Mouse (Mus musculus): ENCODE measurements around the gene Eci1. TPM values are rescaled to one million over a fixed set of nuclear protein-coding genes. Genes with fewer than 3 reads are reported as not detected.
"Not testable (repeated sequence)": the region's sequence is repeated elsewhere in the genome, so short reads cannot be mapped to it uniquely, and the experiment has no call there.

Eci1 gene
- polyA plus RNA-seq, 1 experiment from 2014 or later = 81.2 TPM

DNA sequence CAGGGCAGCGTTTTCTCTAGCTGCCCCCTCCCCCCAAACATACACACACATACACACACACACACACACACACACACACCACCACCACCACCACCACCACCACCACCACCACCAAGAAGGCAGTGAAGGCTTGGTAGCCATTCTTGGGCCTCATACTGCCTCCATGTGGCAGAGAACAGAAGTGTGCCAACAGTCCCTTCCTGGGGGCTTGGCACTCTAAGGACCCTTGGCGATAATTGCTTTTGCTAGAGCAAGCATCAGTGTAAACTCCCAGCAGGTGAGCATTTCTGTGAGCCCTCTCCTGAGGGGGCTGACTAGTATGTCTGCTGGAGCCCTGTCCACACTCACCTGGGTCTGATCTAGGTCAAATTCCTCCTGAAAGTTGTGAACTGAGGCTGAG is 14.7 kb downstream of the Eci1 start:
- no peak overlapping the region for H3K4me3 ChIP-seq (replicated peaks)
- H3K27me3 ChIP-seq = no peaks in the 10 kb centered on the region
- no peak overlapping the region for H3K9ac ChIP-seq
- H3K4me1 ChIP-seq (replicated peaks) = no peaks in the 10 kb centered on the region
- no peak overlapping the region for H3K4me2 ChIP-seq
- 66% methylated on average over 2 of the region's 2 CpGs for WGBS (ENCODE audit: insufficient replicate concordance)
- no peak overlapping the region for H3K27ac ChIP-seq (replicated peaks)
- no peak for ATAC-seq (ENCODE audit: insufficient read depth)
- H3K36me3 ChIP-seq (replicated peaks) = peaks cover 82% of the 10 kb centered on the region
- H3K9me3 ChIP-seq (replicated peaks) = no peaks in the 10 kb centered on the region

DNA sequence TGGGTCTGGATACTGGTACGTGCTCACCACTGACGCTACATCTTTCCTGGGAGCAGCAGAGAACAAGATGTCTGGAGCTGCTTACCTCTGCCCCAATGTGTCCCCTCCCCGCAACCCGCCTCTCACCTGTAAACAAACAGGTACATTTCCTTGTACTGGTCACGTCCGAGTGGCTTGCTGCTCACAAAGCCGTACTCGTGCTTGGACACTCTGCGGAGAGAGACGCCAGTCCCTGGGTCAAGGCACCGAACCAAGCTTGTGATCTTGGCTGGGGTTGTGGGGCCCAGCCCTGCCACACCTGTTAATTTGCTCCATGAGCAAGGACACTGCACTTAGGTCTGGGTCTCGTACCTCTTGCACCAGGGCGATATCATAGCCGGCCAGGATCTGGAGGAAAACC is 15.7 kb downstream of the Eci1 start:
- no peak overlapping the region for H3K9ac ChIP-seq
- peaks cover 84% of the 10 kb centered on the region for H3K36me3 ChIP-seq (replicated peaks)

DNA sequence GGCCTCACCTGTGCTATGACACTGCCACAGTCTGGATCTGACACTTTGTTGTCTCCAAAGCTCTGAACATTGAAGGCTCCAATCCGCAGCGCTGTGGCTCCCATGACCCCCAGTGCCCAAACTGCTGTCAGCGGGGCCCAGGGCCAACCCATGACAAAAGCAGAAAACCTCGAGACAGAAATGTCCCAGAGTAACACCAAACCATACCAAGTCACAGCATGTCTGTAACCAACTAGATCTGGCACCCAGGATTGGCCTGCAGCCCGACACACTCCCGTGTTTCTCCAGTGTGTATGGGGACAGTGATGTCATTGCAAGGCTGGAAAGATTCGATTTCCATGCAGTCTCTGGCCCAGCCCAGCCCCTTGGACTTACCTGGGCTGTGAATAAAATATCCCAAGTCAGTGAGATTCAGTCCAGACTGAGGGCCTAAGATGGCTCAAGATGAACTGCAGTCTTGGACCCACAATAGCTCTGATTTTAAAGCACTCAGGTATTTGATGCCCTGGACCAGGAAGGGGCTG is 16.3 kb downstream of the Eci1 start, which contains the start of gene Dnase1l2:
Dnase1l2 (minus strand) TSS at position 474 of the 524 bp plus-strand sequence.
- ATAC-seq (ENCODE audit: insufficient read depth) = no peak
- Histone ChIP-seq H3K9me3 (replicated peaks) (no peaks in the 10 kb centered on the region), H3K27ac (replicated peaks) (no peak within 1 kb of the TSS), H3K4me3 (replicated peaks) (no peak within 1 kb of the TSS), H3K4me1 (replicated peaks) (no peaks in the 10 kb centered on the region), H3K36me3 (replicated peaks) (peaks cover 84% of the 10 kb centered on the region), H3K9ac (no peak within 1 kb of the TSS), H3K4me2 (no peak within 1 kb of the TSS), H3K27me3 (no peaks in the 10 kb centered on the region)
- 77% methylated on average over 7 of the region's 7 CpGs for WGBS (ENCODE audit: insufficient replicate concordance)

More for the DNA sequence above, 15.7 kb downstream of the Eci1 start:
- Histone ChIP-seq H3K27ac (replicated peaks) (no peak overlapping the region), H3K4me1 (replicated peaks) (no peaks in the 10 kb centered on the region), H3K9me3 (replicated peaks) (no peaks in the 10 kb centered on the region), H3K4me2 (no peak overlapping the region), H3K27me3 (no peaks in the 10 kb centered on the region), H3K4me3 (replicated peaks) (no peak overlapping the region)
- ATAC-seq (ENCODE audit: insufficient read depth) = no peak
- WGBS (ENCODE audit: insufficient replicate concordance) = 82% methylated on average over 14 of the region's 14 CpGs

- WGBS (ENCODE audit: insufficient replicate concordance) = 78% methylated on average over 4 of the region's 4 CpGs
- Histone ChIP-seq H3K9ac (no peak overlapping the region), H3K27me3 (no peaks in the 10 kb centered on the region), H3K4me1 (replicated peaks) (no peaks in the 10 kb centered on the region), H3K9me3 (replicated peaks) (no peaks in the 10 kb centered on the region), H3K4me2 (no peak overlapping the region), H3K27ac (replicated peaks) (no peak overlapping the region), H3K4me3 (replicated peaks) (no peak overlapping the region), H3K36me3 (replicated peaks) (peaks cover 84% of the 10 kb centered on the region)
- no peak for ATAC-seq (ENCODE audit: insufficient read depth)
Observed at GRCm38 (mm10) chr17:24443409-24443808, 17.0 kb downstream of the Eci1 start.

DNA sequence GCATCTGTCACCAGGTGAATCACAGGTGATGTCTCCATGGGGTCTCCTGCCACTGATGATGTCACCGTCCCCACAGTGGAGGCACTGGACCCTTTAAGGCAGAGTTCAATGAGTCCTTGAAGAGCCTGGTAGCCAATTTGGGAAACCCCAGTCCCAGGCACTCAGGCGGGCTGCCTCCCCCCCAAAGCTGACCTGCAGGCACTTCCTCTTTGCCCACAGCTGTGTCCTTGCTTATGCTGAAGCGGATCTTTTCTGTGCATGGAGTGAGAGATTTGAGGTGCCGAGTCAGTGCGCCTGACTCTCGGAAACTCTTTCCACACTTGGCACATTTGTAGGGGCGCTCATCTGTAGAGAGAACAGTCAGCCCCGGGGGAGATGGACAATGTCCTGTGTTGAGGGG is 20.1 kb downstream of the Eci1 start:
- WGBS (ENCODE audit: insufficient replicate concordance) = 78% methylated on average over 8 of the region's 8 CpGs
- no peak for ATAC-seq (ENCODE audit: insufficient read depth)
- Histone ChIP-seq H3K4me1 (replicated peaks) (no peaks in the 10 kb centered on the region), H3K9ac (no peak overlapping the region), H3K36me3 (replicated peaks) (peaks cover 87% of the 10 kb centered on the region), H3K4me3 (replicated peaks) (no peak overlapping the region), H3K4me2 (no peak overlapping the region), H3K27ac (replicated peaks) (no peak overlapping the region), H3K27me3 (no peaks in the 10 kb centered on the region), H3K9me3 (replicated peaks) (no peaks in the 10 kb centered on the region)

DNA sequence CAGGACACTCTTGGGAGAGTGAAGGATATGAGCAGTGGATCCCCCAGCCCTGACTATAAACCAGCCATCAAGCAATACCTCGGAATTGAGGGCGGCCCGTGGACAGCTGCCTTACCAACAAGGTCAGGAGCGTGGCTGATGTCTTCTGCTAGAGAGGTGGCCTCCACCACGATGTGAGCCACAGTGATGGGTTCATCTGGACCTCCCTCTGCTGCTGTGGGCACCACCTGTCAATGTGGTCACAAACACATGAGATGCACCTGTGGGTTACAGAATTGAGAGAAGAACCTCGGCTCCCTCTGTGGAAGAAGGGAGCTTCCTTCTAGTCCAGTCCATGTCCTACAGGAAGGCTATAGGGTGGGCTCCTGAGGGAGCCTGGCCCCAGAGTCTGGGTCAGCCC is 23.1 kb downstream of the Eci1 start:
- H3K27ac ChIP-seq (replicated peaks) = no peak overlapping the region
- H3K27me3 ChIP-seq = no peaks in the 10 kb centered on the region
- peaks cover 17% of the 10 kb centered on the region for H3K4me1 ChIP-seq (replicated peaks)
- no peaks in the 10 kb centered on the region for H3K9me3 ChIP-seq (replicated peaks)
- H3K36me3 ChIP-seq (replicated peaks) = peaks cover 71% of the 10 kb centered on the region
- no peak for ATAC-seq (ENCODE audit: insufficient read depth)
- H3K4me3 ChIP-seq (replicated peaks) = no peak overlapping the region
- no peak overlapping the region for H3K9ac ChIP-seq
- WGBS (ENCODE audit: insufficient replicate concordance) = 74% methylated on average over 6 of the region's 6 CpGs
- H3K4me2 ChIP-seq = no peak overlapping the region

DNA sequence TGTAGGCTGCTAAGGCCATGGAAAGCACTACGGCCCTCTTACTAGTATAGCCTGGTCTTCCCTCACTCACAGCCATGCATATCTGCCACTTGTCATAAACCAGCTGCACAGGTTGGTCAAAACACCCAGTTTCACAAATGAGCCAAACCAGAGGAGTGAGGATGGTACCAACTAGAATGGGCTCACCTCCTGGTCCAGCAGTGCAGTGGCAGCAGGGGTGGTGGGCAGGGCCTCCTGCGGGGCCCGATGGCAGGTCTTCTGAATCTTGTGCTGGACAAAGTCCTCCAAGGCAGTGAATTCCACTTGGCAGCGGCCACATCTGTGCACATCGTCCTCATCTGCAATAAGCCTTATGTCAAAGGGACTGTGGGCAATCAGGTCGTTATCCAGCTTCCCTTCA is 24.8 kb downstream of the Eci1 start:
- Histone ChIP-seq H3K9ac (no peak overlapping the region), H3K4me1 (replicated peaks) (peaks cover 26% of the 10 kb centered on the region), H3K4me3 (replicated peaks) (no peak overlapping the region), H3K36me3 (replicated peaks) (peaks cover 54% of the 10 kb centered on the region), H3K27me3 (no peaks in the 10 kb centered on the region), H3K27ac (replicated peaks) (no peak overlapping the region), H3K4me2 (no peak overlapping the region), H3K9me3 (replicated peaks) (no peaks in the 10 kb centered on the region)
- WGBS (ENCODE audit: insufficient replicate concordance) = 83% methylated on average over 6 of the region's 6 CpGs
- no peak for ATAC-seq (ENCODE audit: insufficient read depth)

- H3K9ac ChIP-seq = 0 out of 2 replicates have a peak overlapping the region, but pooled peaks have one; percentile 93
Observed at GRCm38 (mm10) chr17:24453372-24453771, 26.9 kb downstream of the Eci1 start.

DNA sequence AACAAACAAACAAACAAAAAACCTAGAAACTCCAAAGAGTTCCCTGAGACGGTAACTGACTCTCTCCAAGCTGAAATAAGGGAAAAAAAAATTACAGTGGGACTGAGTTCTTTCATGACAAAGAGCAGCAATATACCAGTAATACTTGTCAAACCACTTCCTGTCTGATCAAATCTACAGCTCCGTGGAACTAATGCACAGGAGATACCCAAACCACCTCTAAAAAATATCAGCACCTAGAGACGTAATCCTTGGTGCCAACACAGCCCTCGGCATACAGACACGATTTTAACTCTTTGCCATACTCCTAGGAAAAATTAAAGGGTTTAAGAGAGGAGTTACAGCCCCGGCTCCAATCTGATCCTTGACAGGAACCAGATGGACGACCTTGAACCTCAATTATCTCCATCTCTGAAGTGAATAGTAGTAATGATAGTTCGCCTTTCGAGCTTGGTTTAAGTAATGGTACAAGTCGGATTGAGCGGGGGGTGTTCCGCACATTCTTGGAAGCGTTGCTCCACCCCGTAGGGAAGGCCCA is 27.8 kb downstream of the Eci1 start:
- Histone ChIP-seq H3K4me2 (peak overlapping the region; percentile 90), H3K4me1 (replicated peaks) (peaks cover 29% of the 10 kb centered on the region), H3K27me3 (no peaks in the 10 kb centered on the region), H3K9ac (peak overlapping the region; percentile 93), H3K9me3 (replicated peaks) (no peaks in the 10 kb centered on the region), H3K27ac (replicated peaks) (peak overlapping the region; percentile 99), H3K36me3 (replicated peaks) (peaks cover 23% of the 10 kb centered on the region), H3K4me3 (replicated peaks) (peak overlapping the region; percentile 82)
- whole genome bisulfite sequencing (ENCODE audit: insufficient replicate concordance) = 2% methylated on average over 14 of the region's 14 CpGs
- no peak for ATAC-seq (ENCODE audit: insufficient read depth)

More at GRCm38 (mm10) chr17:24453372-24453771, 26.9 kb downstream of the Eci1 start:
- Histone ChIP-seq H3K4me1 (replicated peaks) (peaks cover 29% of the 10 kb centered on the region), H3K9me3 (replicated peaks) (no peaks in the 10 kb centered on the region), H3K36me3 (replicated peaks) (peaks cover 32% of the 10 kb centered on the region), H3K4me3 (replicated peaks) (peak overlapping the region; percentile 82; the same call in 1 of the 2 replicates), H3K27me3 (no peaks in the 10 kb centered on the region), H3K27ac (replicated peaks) (peak overlapping the region; percentile 99), H3K4me2 (peak overlapping the region; percentile 90)
- 48% methylated on average over 2 of the region's 2 CpGs for whole genome bisulfite sequencing (ENCODE audit: insufficient replicate concordance)
- no peak for ATAC-seq (ENCODE audit: insufficient read depth)

- H3K4me2 ChIP-seq = peak overlapping the region; percentile 90
- H3K9ac ChIP-seq = peak overlapping the region; percentile 93
- peaks cover 29% of the 10 kb centered on the region for H3K4me1 ChIP-seq (replicated peaks)
- H3K9me3 ChIP-seq (replicated peaks) = no peaks in the 10 kb centered on the region
- peaks cover 17% of the 10 kb centered on the region for H3K36me3 ChIP-seq (replicated peaks)
- H3K4me3 ChIP-seq (replicated peaks) = peak overlapping the region; percentile 82
- peak; percentile 96 for ATAC-seq (ENCODE audit: insufficient read depth)
- under 1% methylated on average over 67 of the region's 67 CpGs for WGBS (ENCODE audit: insufficient replicate concordance)
- H3K27me3 ChIP-seq = no peaks in the 10 kb centered on the region
- H3K27ac ChIP-seq (replicated peaks) = peak overlapping the region; percentile 99
Observed at GRCm38 (mm10) chr17:24454756-24455522, 28.5 kb downstream of the Eci1 start.

DNA sequence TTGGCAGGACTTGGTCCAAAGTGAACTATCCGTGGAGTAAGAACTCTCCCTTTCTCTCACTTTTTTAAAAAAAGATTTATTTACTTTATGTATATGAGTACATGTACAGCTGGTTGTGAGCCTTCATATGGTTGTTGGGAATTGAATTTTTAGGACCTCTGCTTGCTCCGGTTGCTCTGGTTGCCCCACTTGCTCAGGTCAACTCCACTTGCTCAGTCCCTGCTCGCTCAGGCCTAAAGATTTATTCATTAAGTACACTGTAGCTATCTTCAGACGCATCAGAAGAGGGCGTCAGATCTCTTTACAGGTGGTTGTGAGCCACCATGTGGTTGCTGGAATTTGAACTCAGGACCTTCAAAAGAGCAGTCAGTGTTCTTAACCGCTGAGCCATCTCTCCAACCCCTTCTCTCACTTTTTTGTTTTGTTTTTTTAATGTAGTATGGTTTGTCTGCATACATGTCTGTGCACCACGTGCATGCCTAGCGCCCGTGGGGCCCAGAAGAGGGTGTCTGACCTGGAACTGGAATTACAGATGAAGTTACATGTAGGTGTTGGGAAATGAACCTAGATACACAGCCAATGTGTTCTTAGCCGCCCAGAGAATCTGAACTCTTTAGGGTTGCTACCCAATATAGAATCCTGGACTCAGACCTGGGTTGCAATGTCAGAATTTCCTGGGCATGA is 29.2 kb downstream of the Eci1 start:
- peaks cover 10% of the 10 kb centered on the region for H3K36me3 ChIP-seq (replicated peaks)
- peak overlapping the region; percentile 90 for H3K4me2 ChIP-seq
- peak overlapping the region; percentile 99 for H3K27ac ChIP-seq (replicated peaks)
- H3K27me3 ChIP-seq; ATAC-seq (ENCODE audit: insufficient read depth); H3K9me3 ChIP-seq (replicated peaks): not testable (repeated sequence)
- H3K4me1 ChIP-seq (replicated peaks) = peaks cover 29% of the 10 kb centered on the region
- peak overlapping the region; percentile 82 for H3K4me3 ChIP-seq (replicated peaks)
- 44% methylated on average over 10 of the region's 10 CpGs for WGBS (ENCODE audit: insufficient replicate concordance)
- peak overlapping the region; percentile 43 for H3K9ac ChIP-seq
